Mouse (Mus musculus): ENCODE data around the gene B4galnt1. TPM values are rescaled to one million over a fixed set of nuclear protein-coding genes. Genes with fewer than 3 reads are reported as not detected.

B4galnt1 gene
- total RNA-seq, 2 experiments from 2014 or later: 116 to 123 TPM

DNA sequence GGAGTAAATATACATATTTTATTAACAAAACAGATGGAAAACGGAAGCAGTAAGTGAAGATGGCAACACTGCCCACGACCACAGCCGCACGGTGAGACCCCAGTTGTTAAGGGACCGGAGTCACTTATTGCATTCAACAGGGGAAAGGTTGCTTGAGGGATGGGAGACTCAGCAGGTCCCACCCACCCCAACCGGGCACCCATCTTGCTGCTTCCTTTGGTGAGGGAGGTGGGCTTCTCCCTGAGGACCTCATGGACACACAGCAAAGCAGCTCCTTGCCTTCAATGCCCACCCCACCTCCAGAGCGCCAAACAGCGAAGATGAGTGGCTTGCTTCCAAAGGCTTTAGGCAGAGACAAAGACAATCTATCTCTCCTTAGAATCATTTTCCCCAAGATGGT, 32.1 kb downstream of the B4galnt1 start:
- Histone ChIP-seq H3K4me3 (no peak overlapping the region), H3K27ac (peak overlapping the region; percentile 92)
- DNase-seq (ENCODE audit: low spot score in 2 of 2): no peak
- TF ChIP-seq CTCF (conservative IDR thresholded peaks at IDR 0.05): no peak

GRCm38 (mm10) chr10:127197505-127198110, 32.6 kb downstream of the B4galnt1 start:
- no peak for TF ChIP-seq CTCF (conservative IDR thresholded peaks at IDR 0.05)
- peak in 1 of 2 experiments; percentile 73 for DNase-seq (ENCODE audit: low spot score in 2 of 2)
- Histone ChIP-seq H3K27ac (peak overlapping the region; percentile 92), H3K4me3 (no peak overlapping the region)

- Histone ChIP-seq H3K27ac (peak overlapping the region; percentile 92), H3K4me3 (no peak overlapping the region)
- no peak for TF ChIP-seq CTCF (conservative IDR thresholded peaks at IDR 0.05)
- no peak for DNase-seq (ENCODE audit: low spot score in 2 of 2)
Observed at GRCm38 (mm10) chr10:127198492-127198891, 33.5 kb downstream of the B4galnt1 start.

DNA sequence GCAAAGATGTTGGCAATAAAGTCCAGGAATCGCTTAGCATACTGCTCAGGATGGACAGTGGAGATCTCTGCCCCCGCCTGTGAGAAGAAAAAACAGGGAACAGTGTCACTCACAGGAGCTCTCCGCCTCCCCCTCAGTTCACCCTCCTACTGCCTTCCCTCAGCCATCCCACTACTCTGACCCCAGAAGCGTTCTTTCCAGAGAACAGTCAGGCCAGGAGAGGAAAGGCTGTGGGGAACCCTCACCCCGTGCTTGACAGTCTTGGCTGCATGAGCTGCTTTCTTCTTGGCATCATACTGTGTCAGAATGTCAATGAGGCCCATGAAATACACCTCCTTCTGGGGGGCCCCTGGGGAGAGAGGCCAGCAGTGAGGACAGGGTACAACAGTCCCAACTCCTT, 34.0 kb downstream of the B4galnt1 start:
- DNase-seq (ENCODE audit: low spot score in 2 of 2): no peak
- Histone ChIP-seq H3K27ac (peak overlapping the region; percentile 92; the same call in 1 of the 2 replicates), H3K4me3 (no peak overlapping the region)
- no peak for TF ChIP-seq CTCF (conservative IDR thresholded peaks at IDR 0.05)

- Histone ChIP-seq H3K27ac (peak overlapping the region; percentile 92; the same call in 1 of the 2 replicates), H3K4me3 (no peak overlapping the region)
- no peak for DNase-seq (ENCODE audit: low spot score in 2 of 2)
- TF ChIP-seq CTCF (conservative IDR thresholded peaks at IDR 0.05): no peak
Observed at GRCm38 (mm10) chr10:127199474-127199873, 34.4 kb downstream of the B4galnt1 start.

DNA sequence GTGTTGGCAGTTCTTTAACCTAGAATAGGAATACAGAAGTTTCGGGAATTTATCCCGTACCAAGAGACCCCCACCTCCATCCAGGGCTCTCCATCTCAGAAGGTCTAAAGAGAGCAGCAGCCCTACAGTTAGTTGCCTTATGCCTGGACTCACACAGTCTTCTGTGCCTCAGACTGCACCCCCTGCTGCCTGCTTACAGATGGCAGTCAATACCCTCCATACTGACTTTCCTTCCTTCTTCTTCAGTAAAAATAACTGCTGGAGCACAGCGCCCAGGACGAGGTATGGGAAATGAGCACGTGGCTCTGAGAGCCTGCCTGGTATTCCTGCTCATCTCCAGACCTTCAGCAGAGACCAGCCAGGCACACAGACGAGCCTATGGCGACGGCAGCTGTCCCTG, 35.3 kb downstream of the B4galnt1 start:
- Histone ChIP-seq H3K4me3 (no peak overlapping the region), H3K27ac (peak overlapping the region; percentile 92; the same call in 1 of the 2 replicates)
- DNase-seq (ENCODE audit: low spot score in 2 of 2): no peak
- peak; percentile 60 for TF ChIP-seq CTCF (conservative IDR thresholded peaks at IDR 0.05)

GRCm38 (mm10) chr10:127203106-127203505, 38.1 kb downstream of the B4galnt1 start:
- TF ChIP-seq CTCF (conservative IDR thresholded peaks at IDR 0.05): no peak
- Histone ChIP-seq H3K4me3 (no peak overlapping the region), H3K27ac (no peak overlapping the region)
- no peak for DNase-seq (ENCODE audit: low spot score in 2 of 2)

- Histone ChIP-seq H3K4me3 (no peak overlapping the region), H3K27ac (no peak overlapping the region)
- no peak for TF ChIP-seq CTCF (conservative IDR thresholded peaks at IDR 0.05)
- DNase-seq (ENCODE audit: low spot score in 2 of 2): no peak
Observed at GRCm38 (mm10) chr10:127204589-127204988, 39.6 kb downstream of the B4galnt1 start.

- DNase-seq (ENCODE audit: low spot score in 2 of 2): no peak
- no peak overlapping the region for H3K4me3 ChIP-seq
- no peak for TF ChIP-seq CTCF (conservative IDR thresholded peaks at IDR 0.05)
- H3K27ac ChIP-seq: no peak overlapping the region
Observed at GRCm38 (mm10) chr10:127205373-127205772, 40.3 kb downstream of the B4galnt1 start.

DNA sequence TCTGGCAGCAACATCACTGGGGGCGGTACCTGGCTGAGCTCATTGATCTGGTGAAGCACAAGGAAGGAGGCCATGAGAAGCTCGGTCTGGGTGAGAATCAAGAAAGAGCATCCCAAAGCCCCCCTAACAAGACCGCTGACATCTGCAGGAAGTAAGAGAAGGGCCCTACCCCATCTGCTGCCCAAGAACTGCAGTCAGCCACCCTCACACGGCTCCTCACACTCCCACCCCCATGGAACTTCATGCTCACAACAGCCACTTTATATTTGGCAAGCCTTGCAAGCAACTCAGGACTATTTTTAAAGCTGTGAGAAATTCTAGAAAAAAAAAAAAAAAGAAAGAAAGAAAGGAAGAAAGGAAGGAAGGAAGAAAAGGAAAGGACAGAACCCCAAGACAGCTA, 43.9 kb downstream of the B4galnt1 start:
- Histone ChIP-seq H3K27ac (peak overlapping the region; percentile 84), H3K4me3 (peak overlapping the region; percentile 99)
- no peak for DNase-seq (ENCODE audit: low spot score in 2 of 2)
- no peak for TF ChIP-seq CTCF (conservative IDR thresholded peaks at IDR 0.05)

DNA sequence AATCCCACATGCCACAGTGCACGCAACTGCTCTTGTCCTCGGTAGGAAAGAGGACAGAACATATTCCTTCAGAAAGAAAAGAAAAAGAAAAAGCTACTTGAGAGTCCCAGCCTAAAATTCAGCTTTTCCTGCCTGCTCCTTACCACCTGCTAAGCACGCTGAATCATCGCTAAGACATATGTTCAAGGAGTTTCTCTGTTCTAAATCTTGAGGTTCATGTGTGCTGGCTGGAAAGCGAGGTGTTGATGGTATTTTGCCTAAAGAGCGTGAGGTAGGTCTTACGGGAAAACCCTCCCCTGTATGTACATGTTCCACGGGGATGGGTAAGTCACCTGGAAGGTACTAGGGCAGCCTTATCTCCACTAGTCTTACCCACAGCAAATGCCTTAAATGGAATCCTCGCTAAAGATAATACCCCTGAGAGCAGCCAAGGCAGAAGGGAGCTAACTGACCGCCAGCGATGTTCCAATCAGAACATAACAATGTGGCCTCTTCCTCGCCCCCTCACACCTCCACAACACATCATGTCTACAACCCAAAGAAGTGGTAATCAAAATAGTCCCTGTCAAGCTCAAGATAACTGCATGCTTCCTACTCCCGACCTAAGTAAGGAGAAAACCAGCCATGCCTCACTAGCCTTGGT, 45.0 kb downstream of the B4galnt1 start:
- H3K4me3 ChIP-seq: peak overlapping the region; percentile 99
- peak overlapping the region; percentile 84 for H3K27ac ChIP-seq
- DNase-seq (ENCODE audit: low spot score in 2 of 2): no peak
- no peak for TF ChIP-seq CTCF (conservative IDR thresholded peaks at IDR 0.05)

GRCm38 (mm10) chr10:127210961-127211405, 46.0 kb downstream of the B4galnt1 start:
- no peak for DNase-seq (ENCODE audit: low spot score in 2 of 2)
- Histone ChIP-seq H3K27ac (peak overlapping the region; percentile 84), H3K4me3 (peak overlapping the region; percentile 99)
- TF ChIP-seq CTCF (conservative IDR thresholded peaks at IDR 0.05): no peak

DNA sequence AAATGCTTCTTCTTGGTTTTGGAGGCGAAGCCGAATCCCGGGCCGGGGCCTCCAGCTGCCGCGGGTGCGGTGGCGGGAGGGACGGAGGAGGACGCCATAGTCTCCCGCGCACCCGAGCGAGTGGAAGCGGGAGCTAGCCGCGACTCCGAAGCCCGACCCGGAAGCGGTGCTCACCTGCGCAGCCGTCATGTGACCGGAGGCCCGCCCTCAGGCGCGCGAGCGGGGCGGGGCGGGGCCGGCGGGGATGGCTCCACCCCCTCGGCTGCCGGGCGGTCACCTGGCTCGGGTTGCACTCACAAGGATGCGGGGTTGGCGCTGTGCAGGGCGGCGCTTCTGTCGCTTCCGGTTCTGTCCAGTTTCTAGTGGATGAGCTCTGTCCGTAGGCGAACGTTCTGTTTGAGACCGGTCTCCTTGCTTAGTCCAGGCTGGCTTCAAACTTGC, 46.4 kb downstream of the B4galnt1 start, which contains the start of gene Pip4k2c:
Pip4k2c (minus strand) TSS at position 172 of the 441 bp plus-strand sequence.
- TF ChIP-seq CTCF (conservative IDR thresholded peaks at IDR 0.05): no peak
- Histone ChIP-seq H3K4me3 (peak within 1 kb of the TSS; percentile 99), H3K27ac (peak within 1 kb of the TSS; percentile 84)
- DNase-seq (ENCODE audit: low spot score in 2 of 2): peak; percentile 89 to 93

- no peak overlapping the region for H3K4me3 ChIP-seq
- H3K27ac ChIP-seq: no peak overlapping the region
- DNase-seq (ENCODE audit: low spot score in 2 of 2): no peak
- no peak for TF ChIP-seq CTCF (conservative IDR thresholded peaks at IDR 0.05)
Observed at GRCm38 (mm10) chr10:127213272-127213671, 48.2 kb downstream of the B4galnt1 start.

Data from layer of hippocampus, adult 2 months (tissue).